Mouse (Mus musculus): ENCODE results near the gene Ptrh1. TPM values are rescaled to one million over a fixed set of nuclear protein-coding genes. Genes with fewer than 3 reads are reported as not detected.

Ptrh1 gene
- total RNA-seq, 1 experiment = 20.9 TPM

- Histone ChIP-seq H3K9ac (ENCODE audit: insufficient read depth, low read depth, low read length, poor library complexity, severe bottlenecking) (no peak overlapping the region), H3K36me3 (ENCODE audit: control insufficient read depth, insufficient read depth, low read length, poor library complexity, severe bottlenecking) (peaks cover 2% of the 10 kb centered on the region; the same call in 1 of the 2 replicates), H3K27ac (ENCODE audit: insufficient read depth, low read depth, low read length, poor library complexity, severe bottlenecking) (no peak overlapping the region), H3K4me3 (ENCODE audit: insufficient read depth in 1 of 2, low read depth in 1 of 2, low read length in 2 of 2, poor library complexity in 1 of 2, severe bottlenecking in 1 of 2) (no peak overlapping the region), H3K9me3 (ENCODE audit: control insufficient read depth, insufficient read depth, low read depth, low read length) (no peaks in the 10 kb centered on the region), H3K4me1 (ENCODE audit: control insufficient read depth in 2 of 2, insufficient read depth in 2 of 2, low read length in 2 of 2, poor library complexity in 1 of 2) (peaks cover 0 to 6% of the 10 kb centered on the region in 2 experiments; a peak in 2 of 4 replicates)
- TF ChIP-seq ZNF384 (IDR thresholded peaks at IDR 0.05; ENCODE audit: low read depth, low read length) (no peak), HCFC1 (IDR thresholded peaks at IDR 0.05; ENCODE audit: borderline replicate concordance, insufficient read depth, low read length) (no peak), ZC3H11A (IDR thresholded peaks at IDR 0.05; ENCODE audit: borderline replicate concordance, low read depth, low read length) (no peak), CHD2 (IDR thresholded peaks at IDR 0.05; ENCODE audit: low read depth, low read length) (no peak), MAFK (IDR thresholded peaks at IDR 0.05; ENCODE audit: insufficient read depth, low read depth, low read length) (no peak)
- in situ Hi-C loops (cut with MboI; ENCODE audit: low sequenced_read_pairs in 2 of 2, unreplicated experiment in 2 of 2) = no loop called here
- DNase-seq (ENCODE audit: low read depth, low spot score) = no peak
These were observed 36.4 kb downstream of the Ptrh1 start for GRCm38 (mm10) chr2:32811959-32812358.

DNA sequence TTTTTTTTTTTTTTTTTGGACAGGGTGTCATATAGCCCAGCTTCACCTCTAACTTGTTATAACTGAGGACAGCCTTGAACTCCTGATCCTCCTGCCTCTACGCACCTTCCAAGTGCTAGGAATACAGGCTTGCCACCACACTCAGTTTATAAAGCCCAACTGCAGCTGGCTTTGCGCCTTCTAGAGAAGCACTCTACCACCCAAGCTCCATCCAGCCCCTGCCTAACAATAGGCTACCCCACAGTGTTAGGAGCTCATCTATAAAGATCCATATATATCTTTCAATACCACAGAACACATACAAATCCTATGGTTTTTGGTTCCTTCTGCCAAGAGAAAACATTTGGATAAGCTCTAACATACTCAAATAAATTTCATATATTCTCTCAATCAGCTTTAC is 40.9 kb downstream of the Ptrh1 start:
- no peak overlapping the region for H3K27ac ChIP-seq (ENCODE audit: insufficient read depth, low read depth, low read length, poor library complexity, severe bottlenecking)
- H3K4me1 ChIP-seq (ENCODE audit: control insufficient read depth in 2 of 2, insufficient read depth in 2 of 2, low read length in 2 of 2, poor library complexity in 1 of 2) = no peaks in the 10 kb centered on the region
- H3K4me3 ChIP-seq (ENCODE audit: insufficient read depth in 1 of 2, low read depth in 1 of 2, low read length in 2 of 2, poor library complexity in 1 of 2, severe bottlenecking in 1 of 2) = no peak overlapping the region
- DNase-seq (ENCODE audit: low read depth, low spot score) = no peak
- no peak for TF ChIP-seq CHD2 (IDR thresholded peaks at IDR 0.05; ENCODE audit: low read depth, low read length)
- TF ChIP-seq ZNF384 (IDR thresholded peaks at IDR 0.05; ENCODE audit: low read depth, low read length) = no peak
- no peak for TF ChIP-seq MAFK (IDR thresholded peaks at IDR 0.05; ENCODE audit: insufficient read depth, low read depth, low read length)
- TF ChIP-seq ZC3H11A (IDR thresholded peaks at IDR 0.05; ENCODE audit: borderline replicate concordance, low read depth, low read length) = no peak
- no peak for TF ChIP-seq HCFC1 (IDR thresholded peaks at IDR 0.05; ENCODE audit: borderline replicate concordance, insufficient read depth, low read length)
- no peak overlapping the region for H3K9ac ChIP-seq (ENCODE audit: insufficient read depth, low read depth, low read length, poor library complexity, severe bottlenecking)
- H3K9me3 ChIP-seq (ENCODE audit: control insufficient read depth, insufficient read depth, low read depth, low read length) = no peaks in the 10 kb centered on the region
- in situ Hi-C loops (cut with MboI; ENCODE audit: low sequenced_read_pairs in 2 of 2, unreplicated experiment in 2 of 2) = no loop called here
- peaks cover 2% of the 10 kb centered on the region; the same call in 1 of the 2 replicates for H3K36me3 ChIP-seq (ENCODE audit: control insufficient read depth, insufficient read depth, low read length, poor library complexity, severe bottlenecking)

GRCm38 (mm10) chr2:32816946-32817581 is 41.5 kb downstream of the Ptrh1 start:
- TF ChIP-seq ZNF384 (IDR thresholded peaks at IDR 0.05; ENCODE audit: low read depth, low read length) = no peak
- TF ChIP-seq HCFC1 (IDR thresholded peaks at IDR 0.05; ENCODE audit: borderline replicate concordance, insufficient read depth, low read length) = no peak
- TF ChIP-seq ZC3H11A (IDR thresholded peaks at IDR 0.05; ENCODE audit: borderline replicate concordance, low read depth, low read length) = no peak
- Histone ChIP-seq H3K4me1 (ENCODE audit: control insufficient read depth in 2 of 2, insufficient read depth in 2 of 2, low read length in 2 of 2, poor library complexity in 1 of 2) (no peaks in the 10 kb centered on the region), H3K27ac (ENCODE audit: insufficient read depth, low read depth, low read length, poor library complexity, severe bottlenecking) (no peak overlapping the region), H3K36me3 (ENCODE audit: control insufficient read depth, insufficient read depth, low read length, poor library complexity, severe bottlenecking) (peaks cover 2% of the 10 kb centered on the region; the same call in 1 of the 2 replicates), H3K4me3 (ENCODE audit: insufficient read depth in 1 of 2, low read depth in 1 of 2, low read length in 2 of 2, poor library complexity in 1 of 2, severe bottlenecking in 1 of 2) (no peak overlapping the region), H3K9ac (ENCODE audit: insufficient read depth, low read depth, low read length, poor library complexity, severe bottlenecking) (no peak overlapping the region), H3K9me3 (ENCODE audit: control insufficient read depth, insufficient read depth, low read depth, low read length) (no peaks in the 10 kb centered on the region)
- in situ Hi-C loops (cut with MboI; ENCODE audit: low sequenced_read_pairs in 2 of 2, unreplicated experiment in 2 of 2) = no loop called here
- no peak for DNase-seq (ENCODE audit: low read depth, low spot score)

DNA sequence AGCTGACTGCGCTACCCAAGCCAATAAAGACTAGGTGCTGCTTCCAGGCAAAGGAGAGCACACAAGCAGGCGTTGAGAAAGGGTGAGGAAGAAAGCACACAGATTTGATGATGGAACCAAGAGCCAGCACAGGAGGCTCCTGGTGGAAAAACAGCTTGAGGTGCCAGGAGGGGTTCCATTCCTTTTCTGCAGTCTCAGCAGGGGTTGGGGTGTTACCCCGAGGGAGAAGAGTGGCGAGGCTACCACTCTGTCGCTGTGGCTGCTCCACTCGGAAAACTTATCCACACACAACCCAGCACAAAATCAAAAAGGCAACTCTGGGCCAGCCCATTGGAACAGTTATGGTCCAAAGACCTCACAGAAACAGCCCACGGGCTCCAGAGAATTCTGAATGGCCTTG is 42.0 kb downstream of the Ptrh1 start:
- no peaks in the 10 kb centered on the region for H3K4me1 ChIP-seq (ENCODE audit: control insufficient read depth in 2 of 2, insufficient read depth in 2 of 2, low read length in 2 of 2, poor library complexity in 1 of 2)
- no peak overlapping the region for H3K27ac ChIP-seq (ENCODE audit: insufficient read depth, low read depth, low read length, poor library complexity, severe bottlenecking)
- TF ChIP-seq HCFC1 (IDR thresholded peaks at IDR 0.05; ENCODE audit: borderline replicate concordance, insufficient read depth, low read length) (no peak), MAFK (IDR thresholded peaks at IDR 0.05; ENCODE audit: insufficient read depth, low read depth, low read length) (no peak), ZNF384 (IDR thresholded peaks at IDR 0.05; ENCODE audit: low read depth, low read length) (no peak), CHD2 (IDR thresholded peaks at IDR 0.05; ENCODE audit: low read depth, low read length) (no peak), ZC3H11A (IDR thresholded peaks at IDR 0.05; ENCODE audit: borderline replicate concordance, low read depth, low read length) (no peak)
- no peak overlapping the region for H3K4me3 ChIP-seq (ENCODE audit: insufficient read depth in 1 of 2, low read depth in 1 of 2, low read length in 2 of 2, poor library complexity in 1 of 2, severe bottlenecking in 1 of 2)
- H3K9me3 ChIP-seq (ENCODE audit: control insufficient read depth, insufficient read depth, low read depth, low read length) = no peaks in the 10 kb centered on the region
- in situ Hi-C loops (cut with MboI; ENCODE audit: low sequenced_read_pairs in 2 of 2, unreplicated experiment in 2 of 2) = no loop called here
- DNase-seq (ENCODE audit: low read depth, low spot score) = no peak
- H3K36me3 ChIP-seq (ENCODE audit: control insufficient read depth, insufficient read depth, low read length, poor library complexity, severe bottlenecking) = peaks cover 2% of the 10 kb centered on the region; the same call in 1 of the 2 replicates
- no peak overlapping the region for H3K9ac ChIP-seq (ENCODE audit: insufficient read depth, low read depth, low read length, poor library complexity, severe bottlenecking)
